Mouse (Mus musculus) olfactory bulb, adult 2 months (tissue): ENCODE results near the gene C1qc. TPM values are rescaled to one million over a fixed set of nuclear protein-coding genes. Genes with fewer than 3 reads are reported as not detected.

ENCODE experiments used
- H3K27ac ChIP-seq: fragments of 200-500 bp; 2 replicates; pipeline ENCODE4 v1.5.1; 2012; ENCODE audit warnings: low read depth, low read length; ENCODE audit not compliant: insufficient read depth
- H3K4me1 ChIP-seq: fragments of 200-500 bp; 2 replicates; pipeline ENCODE4 v1.6.1; 2012; ENCODE audit warnings: low read length; ENCODE audit not compliant: control insufficient read depth, insufficient read depth
- H3K4me3 ChIP-seq: fragments of 200-500 bp; 2 replicates; pipeline ENCODE4 v1.5.1; 2012; ENCODE audit warnings: mild to moderate bottlenecking, low read depth, low read length, moderate library complexity; ENCODE audit not compliant: insufficient read depth
- CTCF ChIP-seq: fragments of 200-500 bp; IDR thresholded peaks from 2 replicates; pipeline ENCODE4 v1.5.1; 2012; ENCODE audit warnings: low read depth, mild to moderate bottlenecking, low read length, moderate library complexity; ENCODE audit not compliant: insufficient read depth
- POLR2A ChIP-seq: fragments of 200-500 bp; IDR thresholded peaks from 2 replicates; pipeline ENCODE4 v1.6.1; 2012; ENCODE audit warnings: mild to moderate bottlenecking, low read depth, low read length, moderate library complexity; ENCODE audit not compliant: insufficient read depth
- WGBS: fragments of 180-500 bp; shearing (Covaris S2); methylation state at CpG from one replicate; pipeline ENCODE4 v1.1.7; 2018; 5-methylcytosine and 5-hydroxymethylcytosine counted together
- polyA plus RNA-seq: library from polyadenylated mRNA; stranded (reverse); fragments of >200 nt; gene quantifications from 2 replicates; pipeline ENCODE4 v1.2.4, GENCODE M21; 2012; ENCODE audit warnings: low replicate concordance; ENCODE audit not compliant: missing spikeins, insufficient read depth, insufficient read length

Gene C1qc
- polyA plus RNA-seq, 1 experiment = not detected

- TF ChIP-seq CTCF (no peak), POLR2A (no peak)
- peaks cover 9% of the 10 kb centered on the region for H3K4me1 ChIP-seq
- H3K4me3 ChIP-seq = no peak overlapping the region
- no peak overlapping the region for H3K27ac ChIP-seq
- WGBS = 88% methylated on average over 8 of the region's 8 CpGs
Observed at GRCm38 (mm10) chr4:136918834-136919233, 26.0 kb upstream of the C1qc start.

GRCm38 (mm10) chr4:136917165-136917524 is 24.3 kb upstream of the C1qc start:
- no peak for TF ChIP-seq CTCF
- TF ChIP-seq POLR2A = no peak
- 37% methylated on average over 7 of the region's 7 CpGs for WGBS
- peaks cover 12% of the 10 kb centered on the region for H3K4me1 ChIP-seq
- H3K4me3 ChIP-seq = no peak overlapping the region
- H3K27ac ChIP-seq = no peak overlapping the region

GRCm38 (mm10) chr4:136916359-136917164 is 23.7 kb upstream of the C1qc start:
- Histone ChIP-seq H3K4me1 (peaks cover 15% of the 10 kb centered on the region), H3K27ac (no peak overlapping the region), H3K4me3 (no peak overlapping the region)
- 60% methylated on average over 20 of the region's 20 CpGs for WGBS
- no peak for TF ChIP-seq CTCF
- no peak for TF ChIP-seq POLR2A

GRCm38 (mm10) chr4:136912841-136913240 is 20.0 kb upstream of the C1qc start:
- H3K4me3 ChIP-seq = no peak overlapping the region
- H3K4me1 ChIP-seq = peaks cover 22% of the 10 kb centered on the region
- WGBS = 51% methylated on average over 9 of the region's 9 CpGs
- no peak overlapping the region for H3K27ac ChIP-seq
- TF ChIP-seq POLR2A = no peak
- TF ChIP-seq CTCF = no peak

GRCm38 (mm10) chr4:136911804-136912203 is 18.9 kb upstream of the C1qc start:
- WGBS = 45% methylated on average over 9 of the region's 9 CpGs
- Histone ChIP-seq H3K27ac (no peak overlapping the region), H3K4me3 (no peak overlapping the region), H3K4me1 (peaks cover 14% of the 10 kb centered on the region)
- TF ChIP-seq POLR2A (no peak), CTCF (no peak)

- no peak for TF ChIP-seq CTCF
- no peak for TF ChIP-seq POLR2A
- no peak overlapping the region for H3K4me3 ChIP-seq
- H3K27ac ChIP-seq = no peak overlapping the region
- WGBS = 7% methylated on average over 17 of the region's 17 CpGs
- peaks cover 12% of the 10 kb centered on the region for H3K4me1 ChIP-seq
Observed at GRCm38 (mm10) chr4:136911211-136911646, 18.4 kb upstream of the C1qc start.

- Histone ChIP-seq H3K4me1 (peaks cover 23% of the 10 kb centered on the region), H3K27ac (no peak overlapping the region), H3K4me3 (no peak overlapping the region)
- TF ChIP-seq POLR2A (no peak), CTCF (no peak)
Observed at GRCm38 (mm10) chr4:136907809-136908208, 14.9 kb upstream of the C1qc start.

GRCm38 (mm10) chr4:136907033-136907432 is 14.2 kb upstream of the C1qc start:
- H3K4me3 ChIP-seq = no peak overlapping the region
- H3K27ac ChIP-seq = no peak overlapping the region
- peaks cover 21% of the 10 kb centered on the region for H3K4me1 ChIP-seq
- TF ChIP-seq POLR2A (no peak), CTCF (no peak)
- WGBS = 14% methylated on average over 7 of the region's 7 CpGs

- no peak overlapping the region for H3K27ac ChIP-seq
- no peak overlapping the region for H3K4me3 ChIP-seq
- WGBS = 8% methylated on average over 23 of the region's 23 CpGs
- peaks cover 11% of the 10 kb centered on the region for H3K4me1 ChIP-seq
- TF ChIP-seq POLR2A = no peak
- no peak for TF ChIP-seq CTCF
Observed at GRCm38 (mm10) chr4:136904767-136905539, 12.1 kb upstream of the C1qc start.
